Mouse (Mus musculus) cortical plate, adult 2 months (tissue): ENCODE measurements around the gene Ptgs2. TPM values are rescaled to one million over a fixed set of nuclear protein-coding genes. Genes with fewer than 3 reads are reported as not detected.

Experiments used
- H3K27ac ChIP-seq: fragments of 200-500 bp; 2 replicates; pipeline ENCODE4 v1.5.1; 2012; ENCODE audit warnings: low read length, control low read depth, inconsistent platforms; ENCODE audit not compliant: insufficient read depth
- H3K4me1 ChIP-seq: fragments of 200-500 bp; 2 replicates; pipeline ENCODE4 v1.6.1; 2011; ENCODE audit warnings: low read length; ENCODE audit not compliant: control insufficient read depth, insufficient read depth
- H3K4me3 ChIP-seq: fragments of 200-500 bp; 2 replicates; pipeline ENCODE4 v1.5.1; 2011; ENCODE audit warnings: mild to moderate bottlenecking, low read length, control low read depth; ENCODE audit not compliant: insufficient read depth
- CTCF ChIP-seq: fragments of 200-500 bp; IDR thresholded peaks from 2 replicates; pipeline ENCODE4 v1.5.1; 2011; ENCODE audit warnings: mild to moderate bottlenecking, control low read depth, low read length; ENCODE audit not compliant: insufficient read depth; ENCODE audit errors: extremely low read depth
- POLR2A ChIP-seq: fragments of 200-500 bp; IDR thresholded peaks from 2 replicates; pipeline ENCODE4 v1.6.1; 2011; ENCODE audit warnings: mild to moderate bottlenecking, low read length, control low read depth; ENCODE audit not compliant: insufficient read depth; ENCODE audit errors: extremely low read depth
- polyA plus RNA-seq: library from polyadenylated mRNA; depleted of rRNA; stranded (reverse); fragments of >200 nt; gene quantifications from 2 replicates; pipeline ENCODE4 v1.2.3, GENCODE M21; 2012; rRNA removed

Ptgs2 gene
- polyA plus RNA-seq, 1 experiment: 5.5 TPM

GRCm38 (mm10) chr1:150141939-150142338 is 42.1 kb downstream of the Ptgs2 start:
- H3K4me1 ChIP-seq: no peaks in the 10 kb centered on the region
- no peak overlapping the region for H3K27ac ChIP-seq
- no peak for TF ChIP-seq POLR2A
- TF ChIP-seq CTCF: no peak
- H3K4me3 ChIP-seq: no peak overlapping the region

GRCm38 (mm10) chr1:150143578-150143977 is 43.7 kb downstream of the Ptgs2 start:
- no peak overlapping the region for H3K27ac ChIP-seq
- no peak overlapping the region for H3K4me3 ChIP-seq
- H3K4me1 ChIP-seq: no peaks in the 10 kb centered on the region
- TF ChIP-seq CTCF (no peak), POLR2A (no peak)

- TF ChIP-seq CTCF (no peak), POLR2A (no peak)
- H3K27ac ChIP-seq: no peak overlapping the region
Observed at GRCm38 (mm10) chr1:150145049-150145448, 45.2 kb downstream of the Ptgs2 start.

GRCm38 (mm10) chr1:150147272-150147671 is 47.4 kb downstream of the Ptgs2 start:
- Histone ChIP-seq H3K27ac (no peak overlapping the region), H3K4me3 (no peak overlapping the region), H3K4me1 (no peaks in the 10 kb centered on the region)
- TF ChIP-seq POLR2A (no peak), CTCF (no peak)

More at GRCm38 (mm10) chr1:150145049-150145448, 45.2 kb downstream of the Ptgs2 start:
- Histone ChIP-seq H3K4me3 (no peak overlapping the region), H3K4me1 (no peaks in the 10 kb centered on the region)

- H3K4me1 ChIP-seq: no peaks in the 10 kb centered on the region
- no peak overlapping the region for H3K4me3 ChIP-seq
- H3K27ac ChIP-seq: no peak overlapping the region
- TF ChIP-seq POLR2A: no peak
- no peak for TF ChIP-seq CTCF
Observed at GRCm38 (mm10) chr1:150151411-150151810, 51.6 kb downstream of the Ptgs2 start.

Other genes with a start within 250 kb of the Ptgs2 start
- 3.0 and 4.6 TPM in 2 replicates for gene Pla2g4a, start 138.7 kb upstream of the Ptgs2 start, polyA plus RNA-seq
- gene Pdc, start 219.4 kb downstream of the Ptgs2 start, polyA plus RNA-seq: not detected in 2 replicates